Mouse (Mus musculus) hindbrain, embryonic 12.5 days (tissue): ENCODE measurements around the gene Olfr507. TPM values are rescaled to one million over a fixed set of nuclear protein-coding genes. Genes with fewer than 3 reads are reported as not detected.
A peak's percentile ranks its signal among the peaks of the same experiment; 100 is the strongest.
"Not testable (repeated sequence)": the region's sequence is repeated elsewhere in the genome, so short reads cannot be mapped to it uniquely, and the experiment has no call there.

Experiments
- ATAC-seq: fragments of 200-750 bp; cut with Nextera tagmentation; 2 replicates; pipeline ENCODE4 v1.8.0; 2017; ENCODE audit warnings: moderate TSS enrichment; ENCODE audit not compliant: low FRiP score
- H3K27ac ChIP-seq: fragments of 300-500 bp; sonication (generic); 2 replicates; pipeline ENCODE4 v1.5.1; 2016; ENCODE audit warnings: mild to moderate bottlenecking
- H3K27me3 ChIP-seq: fragments of 300-500 bp; sonication (generic); 2 replicates; pipeline ENCODE4 v1.6.1; 2016; ENCODE audit warnings: mild to moderate bottlenecking
- H3K36me3 ChIP-seq: fragments of 300-500 bp; sonication (generic); 2 replicates; pipeline ENCODE4 v1.6.1; 2016; ENCODE audit warnings: mild to moderate bottlenecking
- H3K4me1 ChIP-seq: fragments of 300-500 bp; sonication (generic); 2 replicates; pipeline ENCODE4 v1.6.1; 2016
- H3K4me2 ChIP-seq: fragments of 300-500 bp; sonication (generic); replicated peaks from 2 replicates; pipeline ENCODE4 v1.6.1; 2016; ENCODE audit warnings: mild to moderate bottlenecking
- H3K4me3 ChIP-seq: fragments of 300-500 bp; sonication (generic); 2 replicates; pipeline ENCODE4 v1.5.1; 2016; ENCODE audit warnings: mild to moderate bottlenecking
- H3K9ac ChIP-seq: fragments of 300-500 bp; sonication (generic); 2 replicates; pipeline ENCODE4 v1.6.1; 2016; ENCODE audit warnings: mild to moderate bottlenecking, moderate library complexity
- H3K9me3 ChIP-seq: fragments of 300-500 bp; sonication (generic); replicated peaks from 2 replicates; pipeline ENCODE4 v1.6.1; 2016; ENCODE audit warnings: mild to moderate bottlenecking
- WGBS: fragments of 180-500 bp; shearing (Covaris S2); methylation state at CpG from one replicate; pipeline ENCODE4 v1.1.7; 2016; 5-methylcytosine and 5-hydroxymethylcytosine counted together
- polyA plus RNA-seq: library from polyadenylated mRNA; unstranded; fragments of >200 nt; fragmentation: Nextera tagmentation; extraction: Ambion mirVana; gene quantifications from 2 replicates; pipeline ENCODE4 v1.2.1, GENCODE M21; 2016

The Olfr507 gene
- polyA plus RNA-seq: not detected in 2 replicates

GRCm38 (mm10) chr7:108621514-108621913, at the start of gene Olfr507:
Gene Olfr507 (plus strand): TSS chr7:108621814.
- 80% methylated on average over 2 of the region's 2 CpGs for WGBS
- Histone ChIP-seq H3K4me3 (no peak within 1 kb of the TSS), H3K9me3 (no peaks in the 10 kb centered on the region), H3K36me3 (no peaks in the 10 kb centered on the region), H3K4me1 (no peaks in the 10 kb centered on the region), H3K4me2 (no peak within 1 kb of the TSS), H3K9ac (no peak within 1 kb of the TSS), H3K27me3 (no peaks in the 10 kb centered on the region), H3K27ac (no peak within 1 kb of the TSS)
- no peak for ATAC-seq

GRCm38 (mm10) chr7:108589797-108590196, 31.8 kb upstream of the Olfr507 start:
- WGBS: 79% methylated on average over 1 of the region's 1 CpGs
- Histone ChIP-seq H3K4me3 (no peak overlapping the region), H3K9ac (no peak overlapping the region), H3K4me1 (no peaks in the 10 kb centered on the region), H3K36me3 (no peaks in the 10 kb centered on the region), H3K27ac (no peak overlapping the region), H3K9me3 (no peaks in the 10 kb centered on the region), H3K4me2 (no peak overlapping the region), H3K27me3 (no peaks in the 10 kb centered on the region)
- ATAC-seq: peak; percentile 35; the same call in 1 of the 2 replicates

GRCm38 (mm10) chr7:108601916-108602315, 19.7 kb upstream of the Olfr507 start:
- not testable (repeated sequence) for H3K9me3 ChIP-seq, ATAC-seq, H3K27me3 ChIP-seq, H3K36me3 ChIP-seq, H3K4me3 ChIP-seq, H3K4me2 ChIP-seq, H3K27ac ChIP-seq, H3K9ac ChIP-seq, H3K4me1 ChIP-seq
- WGBS: 77% methylated on average over 3 of the region's 3 CpGs

GRCm38 (mm10) chr7:108610487-108610886, 11.1 kb upstream of the Olfr507 start, which contains the start of gene Olfr506:
Gene Olfr506 (plus strand): TSS chr7:108610787.
- ATAC-seq: no peak
- no peak within 1 kb of the TSS for H3K9ac ChIP-seq
- no peaks in the 10 kb centered on the region for H3K27me3 ChIP-seq
- no peaks in the 10 kb centered on the region for H3K9me3 ChIP-seq
- H3K27ac ChIP-seq: no peak within 1 kb of the TSS
- H3K36me3 ChIP-seq: no peaks in the 10 kb centered on the region
- H3K4me3 ChIP-seq: no peak within 1 kb of the TSS
- no peak within 1 kb of the TSS for H3K4me2 ChIP-seq
- H3K4me1 ChIP-seq: no peaks in the 10 kb centered on the region

- H3K9me3 ChIP-seq: no peaks in the 10 kb centered on the region
- H3K4me2 ChIP-seq: no peak overlapping the region
- ATAC-seq: no peak
- no peak overlapping the region for H3K4me3 ChIP-seq
- no peaks in the 10 kb centered on the region for H3K4me1 ChIP-seq
- WGBS: 96% methylated on average over 2 of the region's 2 CpGs
- H3K36me3 ChIP-seq: no peaks in the 10 kb centered on the region
- H3K27me3 ChIP-seq: no peaks in the 10 kb centered on the region
- H3K9ac ChIP-seq: no peak overlapping the region
- no peak overlapping the region for H3K27ac ChIP-seq
These were observed 7.5 kb upstream of the Olfr507 start for GRCm38 (mm10) chr7:108614110-108614509.

- H3K9me3 ChIP-seq, H3K4me3 ChIP-seq, H3K9ac ChIP-seq, H3K4me1 ChIP-seq, H3K27ac ChIP-seq, H3K27me3 ChIP-seq, ATAC-seq, H3K36me3 ChIP-seq, H3K4me2 ChIP-seq: not testable (repeated sequence)
- WGBS: 61% methylated on average over 3 of the region's 3 CpGs
These were observed 4.8 kb upstream of the Olfr507 start for GRCm38 (mm10) chr7:108616781-108617180.

GRCm38 (mm10) chr7:108629694-108630093, 8.1 kb downstream of the Olfr507 start, which contains the start of gene Olfr508:
Gene Olfr508 (plus strand): TSS chr7:108629994.
- Histone ChIP-seq H3K9me3 (no peaks in the 10 kb centered on the region), H3K36me3 (no peaks in the 10 kb centered on the region), H3K4me3 (no peak within 1 kb of the TSS), H3K27me3 (no peaks in the 10 kb centered on the region), H3K9ac (no peak within 1 kb of the TSS), H3K4me1 (no peaks in the 10 kb centered on the region), H3K4me2 (no peak within 1 kb of the TSS), H3K27ac (no peak within 1 kb of the TSS)
- ATAC-seq: no peak
- WGBS: 84% methylated on average over 3 of the region's 3 CpGs

- H3K27me3 ChIP-seq: no peaks in the 10 kb centered on the region
- H3K36me3 ChIP-seq: no peaks in the 10 kb centered on the region
- no peak within 1 kb of the TSS for H3K27ac ChIP-seq
- H3K4me1 ChIP-seq: no peaks in the 10 kb centered on the region
- no peak within 1 kb of the TSS for H3K4me2 ChIP-seq
- H3K9ac ChIP-seq: no peak within 1 kb of the TSS
- ATAC-seq: no peak
- no peak within 1 kb of the TSS for H3K4me3 ChIP-seq
- no peaks in the 10 kb centered on the region for H3K9me3 ChIP-seq
These were observed 30.2 kb downstream of the Olfr507 start, which contains the start of gene Olfr509 for GRCm38 (mm10) chr7:108651806-108652205. Gene Olfr509 (minus strand): TSS chr7:108651906.

GRCm38 (mm10) chr7:108662419-108662818, 40.8 kb downstream of the Olfr507 start:
- H3K27ac ChIP-seq: no peak overlapping the region
- 92% methylated on average over 3 of the region's 3 CpGs for WGBS
- no peaks in the 10 kb centered on the region for H3K36me3 ChIP-seq

GRCm38 (mm10) chr7:108666118-108666517, 44.5 kb downstream of the Olfr507 start, which contains the start of gene Olfr510:
Gene Olfr510 (plus strand): TSS chr7:108666418.
- no peaks in the 10 kb centered on the region for H3K4me1 ChIP-seq
- no peaks in the 10 kb centered on the region for H3K9me3 ChIP-seq
- no peak within 1 kb of the TSS for H3K9ac ChIP-seq
- H3K4me3 ChIP-seq: no peak within 1 kb of the TSS
- no peak within 1 kb of the TSS for H3K27ac ChIP-seq
- no peaks in the 10 kb centered on the region for H3K36me3 ChIP-seq
- no peak for ATAC-seq
- no peak within 1 kb of the TSS for H3K4me2 ChIP-seq
- WGBS: 89% methylated on average over 1 of the region's 1 CpGs
- H3K27me3 ChIP-seq: no peaks in the 10 kb centered on the region

More at GRCm38 (mm10) chr7:108662419-108662818, 40.8 kb downstream of the Olfr507 start:
- Histone ChIP-seq H3K4me3 (no peak overlapping the region), H3K4me2 (no peak overlapping the region), H3K27me3 (no peaks in the 10 kb centered on the region), H3K9me3 (no peaks in the 10 kb centered on the region), H3K9ac (no peak overlapping the region), H3K4me1 (no peaks in the 10 kb centered on the region)
- ATAC-seq: no peak

- H3K9me3 ChIP-seq: no peaks in the 10 kb centered on the region
- ATAC-seq: no peak
- H3K4me1 ChIP-seq: no peaks in the 10 kb centered on the region
- H3K9ac ChIP-seq: no peak overlapping the region
- WGBS: 79% methylated on average over 1 of the region's 1 CpGs
- H3K27me3 ChIP-seq: no peaks in the 10 kb centered on the region
- H3K4me2 ChIP-seq: no peak overlapping the region
- H3K27ac ChIP-seq: no peak overlapping the region
- H3K4me3 ChIP-seq: no peak overlapping the region
- no peaks in the 10 kb centered on the region for H3K36me3 ChIP-seq
These were observed 49.4 kb downstream of the Olfr507 start for GRCm38 (mm10) chr7:108671058-108671457.
